Mouse (Mus musculus): Measurements from ENCODE around the gene Mapk8. TPM values are rescaled to one million over a fixed set of nuclear protein-coding genes. Genes with fewer than 3 reads are reported as not detected.

The Mapk8 gene
- polyA plus RNA-seq, 2 experiments = 2.9 to 9.1 TPM

GRCm38 (mm10) chr14:33343131-33343725 is 103.7 kb downstream of the Mapk8 start:
- ATAC-seq (ENCODE audit: insufficient read depth) (no peak), DNase-seq (ENCODE audit: low read depth in 3 of 3, low spot score in 3 of 3) (no peak)
- TF ChIP-seq CTCF (IDR thresholded peaks at IDR 0.05; ENCODE audit: low read depth) (no peak), EP300 (IDR thresholded peaks at IDR 0.05; ENCODE audit: low read depth) (no peak)
- Histone ChIP-seq H3K36me3 (replicated peaks; ENCODE audit: control insufficient read depth, insufficient read depth, low read depth) (no peaks in the 10 kb centered on the region), H3K27me3 (ENCODE audit: control insufficient read depth, insufficient read depth, low read length) (no peaks in the 10 kb centered on the region), H3K9ac (replicated peaks) (no peak overlapping the region), H3K4me3 (ENCODE audit: insufficient read depth in 1 of 2, low read depth in 2 of 2, low read length in 2 of 2) (no peak overlapping the region), H3K4me1 (replicated peaks; ENCODE audit: control insufficient read depth in 2 of 2, insufficient read depth in 2 of 2, low read length in 1 of 2) (no peaks in the 10 kb centered on the region; a peak in 1 of 4 replicates), H3K9me3 (ENCODE audit: control insufficient read depth, low read length) (no peaks in the 10 kb centered on the region), H3K4me2 (ENCODE audit: low read depth) (no peak overlapping the region), H3K27ac (no peak overlapping the region)
- 74% methylated on average over 14 of the region's 14 CpGs for WGBS (ENCODE audit: insufficient replicate concordance)

- no peak for DNase-seq (ENCODE audit: low read depth in 3 of 3, low spot score in 3 of 3)
- no peaks in the 10 kb centered on the region for H3K27me3 ChIP-seq (ENCODE audit: control insufficient read depth, insufficient read depth, low read length)
- H3K27ac ChIP-seq = no peak overlapping the region
- no peak overlapping the region for H3K4me3 ChIP-seq (ENCODE audit: insufficient read depth in 1 of 2, low read depth in 2 of 2, low read length in 2 of 2)
- no peaks in the 10 kb centered on the region for H3K36me3 ChIP-seq (replicated peaks; ENCODE audit: control insufficient read depth, insufficient read depth, low read depth)
- no peaks in the 10 kb centered on the region; a peak in 1 of 4 replicates for H3K4me1 ChIP-seq (replicated peaks; ENCODE audit: control insufficient read depth in 2 of 2, insufficient read depth in 2 of 2, low read length in 1 of 2)
- no peak overlapping the region for H3K4me2 ChIP-seq (ENCODE audit: low read depth)
- no peak for ATAC-seq (ENCODE audit: insufficient read depth)
- H3K9ac ChIP-seq (replicated peaks) = no peak overlapping the region
- no peak for TF ChIP-seq EP300 (IDR thresholded peaks at IDR 0.05; ENCODE audit: low read depth)
- TF ChIP-seq CTCF (IDR thresholded peaks at IDR 0.05; ENCODE audit: low read depth) = peak; percentile 24; the same call in 1 of the 2 replicates
- WGBS (ENCODE audit: insufficient replicate concordance) = 53% methylated on average over 5 of the region's 5 CpGs
- no peaks in the 10 kb centered on the region for H3K9me3 ChIP-seq (ENCODE audit: control insufficient read depth, low read length)
Observed at GRCm38 (mm10) chr14:33338684-33339083, 108.3 kb downstream of the Mapk8 start.

- no peak for DNase-seq (ENCODE audit: low read depth in 3 of 3, low spot score in 3 of 3)
- no peaks in the 10 kb centered on the region for H3K27me3 ChIP-seq (ENCODE audit: control insufficient read depth, insufficient read depth, low read length)
- H3K9me3 ChIP-seq (ENCODE audit: control insufficient read depth, low read length) = no peaks in the 10 kb centered on the region
- 58% methylated on average over 6 of the region's 6 CpGs for WGBS (ENCODE audit: insufficient replicate concordance)
- no peak overlapping the region for H3K9ac ChIP-seq (replicated peaks)
- no peak overlapping the region for H3K27ac ChIP-seq
- no peaks in the 10 kb centered on the region; a peak in 1 of 4 replicates for H3K4me1 ChIP-seq (replicated peaks; ENCODE audit: control insufficient read depth in 2 of 2, insufficient read depth in 2 of 2, low read length in 1 of 2)
- no peak overlapping the region for H3K4me2 ChIP-seq (ENCODE audit: low read depth)
- no peak for TF ChIP-seq EP300 (IDR thresholded peaks at IDR 0.05; ENCODE audit: low read depth)
- ATAC-seq (ENCODE audit: insufficient read depth) = no peak
- H3K4me3 ChIP-seq (ENCODE audit: insufficient read depth in 1 of 2, low read depth in 2 of 2, low read length in 2 of 2) = no peak overlapping the region
- H3K36me3 ChIP-seq (replicated peaks; ENCODE audit: control insufficient read depth, insufficient read depth, low read depth) = no peaks in the 10 kb centered on the region
Observed at GRCm38 (mm10) chr14:33335733-33336132, 111.2 kb downstream of the Mapk8 start.

- no peak for TF ChIP-seq EP300 (IDR thresholded peaks at IDR 0.05; ENCODE audit: low read depth)
- TF ChIP-seq CTCF (IDR thresholded peaks at IDR 0.05; ENCODE audit: low read depth) = no peak
- 53% methylated on average over 4 of the region's 4 CpGs for WGBS (ENCODE audit: insufficient replicate concordance)
- no peaks in the 10 kb centered on the region for H3K36me3 ChIP-seq (replicated peaks; ENCODE audit: control insufficient read depth, insufficient read depth, low read depth)
- no peaks in the 10 kb centered on the region for H3K4me1 ChIP-seq (replicated peaks; ENCODE audit: control insufficient read depth in 2 of 2, insufficient read depth in 2 of 2, low read length in 1 of 2)
- H3K27me3 ChIP-seq (ENCODE audit: control insufficient read depth, insufficient read depth, low read length) = no peaks in the 10 kb centered on the region
- no peak overlapping the region for H3K4me3 ChIP-seq (ENCODE audit: insufficient read depth in 1 of 2, low read depth in 2 of 2, low read length in 2 of 2)
- no peaks in the 10 kb centered on the region for H3K9me3 ChIP-seq (ENCODE audit: control insufficient read depth, low read length)
- DNase-seq (ENCODE audit: low read depth in 3 of 3, low spot score in 3 of 3) (no peak), ATAC-seq (ENCODE audit: insufficient read depth) (no peak)
- no peak overlapping the region for H3K9ac ChIP-seq (replicated peaks)
- no peak overlapping the region for H3K4me2 ChIP-seq (ENCODE audit: low read depth)
- no peak overlapping the region for H3K27ac ChIP-seq
Observed at GRCm38 (mm10) chr14:33334402-33334801, 112.6 kb downstream of the Mapk8 start.

GRCm38 (mm10) chr14:33333833-33334232 is 113.1 kb downstream of the Mapk8 start:
- Histone ChIP-seq H3K36me3 (replicated peaks; ENCODE audit: control insufficient read depth, insufficient read depth, low read depth) (no peaks in the 10 kb centered on the region), H3K4me3 (ENCODE audit: insufficient read depth in 1 of 2, low read depth in 2 of 2, low read length in 2 of 2) (no peak overlapping the region), H3K27me3 (ENCODE audit: control insufficient read depth, insufficient read depth, low read length) (no peaks in the 10 kb centered on the region), H3K27ac (no peak overlapping the region), H3K9me3 (ENCODE audit: control insufficient read depth, low read length) (no peaks in the 10 kb centered on the region), H3K9ac (replicated peaks) (no peak overlapping the region), H3K4me1 (replicated peaks; ENCODE audit: control insufficient read depth in 2 of 2, insufficient read depth in 2 of 2, low read length in 1 of 2) (no peaks in the 10 kb centered on the region), H3K4me2 (ENCODE audit: low read depth) (no peak overlapping the region)
- DNase-seq (ENCODE audit: low read depth in 3 of 3, low spot score in 3 of 3) = no peak
- WGBS (ENCODE audit: insufficient replicate concordance) = 53% methylated on average over 4 of the region's 4 CpGs
- no peak for ATAC-seq (ENCODE audit: insufficient read depth)
- TF ChIP-seq EP300 (IDR thresholded peaks at IDR 0.05; ENCODE audit: low read depth) (no peak), CTCF (IDR thresholded peaks at IDR 0.05; ENCODE audit: low read depth) (peak; percentile 90)

Data from liver, embryonic 14.5 days (tissue).